Mouse (Mus musculus): ENCODE data around the gene Umad1. TPM values are rescaled to one million over a fixed set of nuclear protein-coding genes. Genes with fewer than 3 reads are reported as not detected.

Gene Umad1
- total and polyA plus RNA-seq, 3 experiments = 7.6 to 17.5 (median 10.0) TPM

DNA sequence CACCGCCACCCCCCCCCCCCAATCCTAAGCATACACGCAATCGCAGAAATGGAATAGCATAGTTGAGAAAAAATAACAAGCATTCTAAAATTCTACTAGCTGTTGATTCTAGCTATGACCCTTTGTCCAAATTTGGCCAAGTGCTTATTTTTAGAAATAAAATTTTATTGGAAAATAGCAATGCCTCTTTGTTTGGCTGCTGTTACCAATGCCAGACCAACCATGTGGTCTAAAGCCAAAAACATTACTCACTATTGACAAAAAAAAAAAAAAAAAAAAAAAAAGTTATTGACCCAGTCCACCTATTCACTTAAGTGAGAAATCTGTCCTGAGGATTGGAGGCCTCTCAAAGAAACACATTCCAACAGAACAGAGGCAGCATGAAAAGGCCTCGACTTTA is 199.5 kb downstream of the Umad1 start:
- Histone ChIP-seq H3K27me3 (replicated peaks) (no peaks in the 10 kb centered on the region), H3K9ac (ENCODE audit: insufficient read depth, low read depth) (no peak overlapping the region)
- in situ Hi-C loops (cut with MboI; ENCODE audit: low pct_ligation_motif_present, low pct_unique_long_range_greater_than_20kb, low sequenced_read_pairs) = no loop called here

DNA sequence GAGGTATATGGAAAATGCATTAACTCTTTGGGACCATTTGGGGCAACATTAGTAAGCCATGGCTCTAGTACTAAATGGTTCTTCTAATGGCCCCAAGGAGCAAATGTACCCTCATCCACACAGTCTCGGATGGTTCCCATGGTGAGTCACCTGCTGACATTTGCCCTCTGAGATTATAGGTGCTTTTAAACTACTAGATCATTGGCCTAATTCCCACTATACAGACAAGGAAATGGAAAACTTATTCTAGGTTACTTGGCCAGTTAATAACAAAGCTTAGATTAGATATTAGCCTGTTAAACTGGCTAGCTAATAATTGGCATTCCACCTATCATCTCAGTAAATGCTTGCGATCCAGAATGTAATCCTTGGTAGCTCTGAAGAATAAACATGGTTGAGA is 203.4 kb downstream of the Umad1 start:
- Histone ChIP-seq H3K9me3 (replicated peaks; ENCODE audit: low read length) (no peaks in the 10 kb centered on the region), H3K79me2 (replicated peaks; ENCODE audit: control insufficient read depth, extremely low read depth, insufficient read depth, poor library complexity, severe bottlenecking) (no peaks in the 10 kb centered on the region), H3K4me2 (ENCODE audit: insufficient read depth, low read depth, poor library complexity, severe bottlenecking) (no peak overlapping the region), H3K27me3 (replicated peaks) (no peaks in the 10 kb centered on the region), H3K9ac (ENCODE audit: insufficient read depth, low read depth) (no peak overlapping the region), H3K4me3 (replicated peaks in 1 of 3; ENCODE audit: low read depth in 2 of 3, low read length in 2 of 3, poor library complexity in 1 of 3) (no peak overlapping the region), H3K27ac (ENCODE audit: insufficient read depth, low read depth) (no peak overlapping the region), H3K4me1 (ENCODE audit: control insufficient read depth in 1 of 2, insufficient read depth in 2 of 2) (peaks cover 2 to 11% of the 10 kb centered on the region in 2 experiments), H3K36me3 (replicated peaks in 1 of 2; ENCODE audit: control insufficient read depth in 1 of 2, insufficient read depth in 1 of 2, low read length in 1 of 2) (no peaks in the 10 kb centered on the region)
- DNase-seq (ENCODE audit: extremely low read depth) = no peak
- TF ChIP-seq MEF2A (IDR thresholded peaks at IDR 0.05; ENCODE audit: borderline replicate concordance, low read depth, low read length) = no peak
- no peak for TF ChIP-seq CTCF (conservative IDR thresholded peaks at IDR 0.05 in 1 of 2, IDR thresholded peaks at IDR 0.05 in 1 of 2; ENCODE audit: low read depth in 2 of 2, low read length in 2 of 2)
- TF ChIP-seq BHLHE40 (IDR thresholded peaks at IDR 0.05; ENCODE audit: low read depth, low read length) = no peak
- TF ChIP-seq POLR2A (IDR thresholded peaks at IDR 0.05; ENCODE audit: low read depth, low read length) = no peak
- no peak for TF ChIP-seq ZMIZ1 (IDR thresholded peaks at IDR 0.05; ENCODE audit: low read depth, low read length)
- no peak for TF ChIP-seq EP300 (IDR thresholded peaks at IDR 0.05; ENCODE audit: low read length)
- TF ChIP-seq KAT2A (IDR thresholded peaks at IDR 0.05; ENCODE audit: insufficient replicate concordance, low read length) = no peak
- no peak for TF ChIP-seq MAFK (IDR thresholded peaks at IDR 0.05; ENCODE audit: insufficient replicate concordance, low read length)
- no peak for TF ChIP-seq MAX (IDR thresholded peaks at IDR 0.05; ENCODE audit: low read length)
- dilution Hi-C loops (cut with MboI; ENCODE audit: extremely low pct_ligation_motif_present, extremely low pct_unique_long_range_greater_than_20kb, low sequenced_read_pairs) = no loop called here
- in situ Hi-C loops (cut with MboI; ENCODE audit: low pct_ligation_motif_present, low pct_unique_long_range_greater_than_20kb, low sequenced_read_pairs) = no loop called here

More for the DNA sequence above, 199.5 kb downstream of the Umad1 start:
- Histone ChIP-seq H3K4me2 (ENCODE audit: insufficient read depth, low read depth, poor library complexity, severe bottlenecking) (no peak overlapping the region), H3K9me3 (replicated peaks; ENCODE audit: low read length) (no peaks in the 10 kb centered on the region), H3K36me3 (replicated peaks in 1 of 2; ENCODE audit: control insufficient read depth in 1 of 2, insufficient read depth in 1 of 2, low read length in 1 of 2) (no peaks in the 10 kb centered on the region), H3K4me3 (replicated peaks in 1 of 3; ENCODE audit: low read depth in 2 of 3, low read length in 2 of 3, poor library complexity in 1 of 3) (no peak overlapping the region), H3K4me1 (ENCODE audit: control insufficient read depth in 1 of 2, insufficient read depth in 2 of 2) (peaks cover 2 to 5% of the 10 kb centered on the region in 2 experiments), H3K27ac (ENCODE audit: insufficient read depth, low read depth) (no peak overlapping the region), H3K79me2 (replicated peaks; ENCODE audit: control insufficient read depth, extremely low read depth, insufficient read depth, poor library complexity, severe bottlenecking) (no peaks in the 10 kb centered on the region)
- dilution Hi-C loops (cut with MboI; ENCODE audit: extremely low pct_ligation_motif_present, extremely low pct_unique_long_range_greater_than_20kb, low sequenced_read_pairs) = no loop called here
- no peak for TF ChIP-seq CHD2 (IDR thresholded peaks at IDR 0.05; ENCODE audit: low read length)
- no peak for TF ChIP-seq ZKSCAN1 (IDR thresholded peaks at IDR 0.05; ENCODE audit: borderline replicate concordance, low read depth, low read length)
- TF ChIP-seq RCOR1 (conservative IDR thresholded peaks at IDR 0.05; ENCODE audit: low read depth, low read length) = no peak
- no peak for TF ChIP-seq MAZ (IDR thresholded peaks at IDR 0.05; ENCODE audit: low read depth, low read length)
- DNase-seq (ENCODE audit: extremely low read depth) = no peak

DNA sequence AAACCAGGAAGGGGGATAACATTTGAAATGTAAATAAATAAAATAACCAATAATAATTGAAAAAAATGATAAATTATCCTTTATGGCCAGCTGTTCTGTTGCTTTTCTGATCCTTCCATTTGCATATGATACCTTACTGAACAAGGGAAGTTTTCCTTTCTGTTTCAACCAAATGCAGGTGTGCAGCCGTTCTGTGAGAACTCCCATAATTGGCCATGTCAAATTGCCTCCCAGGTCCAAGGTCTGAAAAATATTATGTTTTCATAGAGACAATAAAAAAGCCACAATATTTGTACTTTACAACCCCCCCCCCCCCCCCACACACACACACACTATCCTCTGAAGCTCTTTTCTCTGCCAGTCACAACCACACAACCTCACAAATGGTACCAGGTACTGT is 206.3 kb downstream of the Umad1 start:
- no peak overlapping the region for H3K4me3 ChIP-seq (replicated peaks in 1 of 3; ENCODE audit: low read depth in 2 of 3, low read length in 2 of 3, poor library complexity in 1 of 3)
- 0 out of 2 replicates have a peak overlapping the region, but pooled peaks have one; percentile 36 for H3K4me2 ChIP-seq (ENCODE audit: insufficient read depth, low read depth, poor library complexity, severe bottlenecking)
- DNase-seq (ENCODE audit: extremely low read depth) = no peak
- no peaks in the 10 kb centered on the region for H3K36me3 ChIP-seq (replicated peaks in 1 of 2; ENCODE audit: control insufficient read depth in 1 of 2, insufficient read depth in 1 of 2, low read length in 1 of 2)
- H3K4me1 ChIP-seq (ENCODE audit: control insufficient read depth in 1 of 2, insufficient read depth in 2 of 2) = peaks cover 2 to 11% of the 10 kb centered on the region in 2 experiments
- H3K79me2 ChIP-seq (replicated peaks; ENCODE audit: control insufficient read depth, extremely low read depth, insufficient read depth, poor library complexity, severe bottlenecking) = no peaks in the 10 kb centered on the region
- H3K9ac ChIP-seq (ENCODE audit: insufficient read depth, low read depth) = no peak overlapping the region
- H3K9me3 ChIP-seq (replicated peaks; ENCODE audit: low read length) = no peaks in the 10 kb centered on the region
- TF ChIP-seq TCF12 (IDR thresholded peaks at IDR 0.05; ENCODE audit: low read depth, low read length) (peak; percentile 27; the same call in 1 of the 2 replicates), GABPA (IDR thresholded peaks at IDR 0.05; ENCODE audit: insufficient replicate concordance, low read depth, low read length) (no peak)
- H3K27me3 ChIP-seq (replicated peaks) = no peaks in the 10 kb centered on the region
- dilution Hi-C loops (cut with MboI; ENCODE audit: extremely low pct_ligation_motif_present, extremely low pct_unique_long_range_greater_than_20kb, low sequenced_read_pairs) (no loop called here), in situ Hi-C loops (cut with MboI; ENCODE audit: low pct_ligation_motif_present, low pct_unique_long_range_greater_than_20kb, low sequenced_read_pairs) (no loop called here)
- H3K27ac ChIP-seq (ENCODE audit: insufficient read depth, low read depth) = no peak overlapping the region

Measured in CH12.LX (cell line).